Mouse (Mus musculus) embryonic fibroblast, embryonic 13.5 days (primary cell): ENCODE results near the gene Prf1.

ENCODE experiments used
- CTCF ChIP-seq: IDR thresholded peaks from 2 replicates; pipeline ENCODE4 v1.5.1; 2011; ENCODE audit warnings: mild to moderate bottlenecking, control low read depth, low read length, moderate library complexity, borderline replicate concordance; ENCODE audit not compliant: insufficient read depth
- POLR2A ChIP-seq: IDR thresholded peaks from 2 replicates; pipeline ENCODE4 v1.6.1; 2011; ENCODE audit warnings: low read depth, mild to moderate bottlenecking, control low read depth, low read length, moderate library complexity

GRCm38 (mm10) chr10:61263606-61264005 lies 34.0 kb upstream of the Prf1 start:
- TF ChIP-seq POLR2A (no peak), CTCF (no peak)
